Mouse (Mus musculus) layer of hippocampus, adult 8-10 months (tissue): ENCODE measurements around the gene Gm45785. TPM values are rescaled to one million over a fixed set of nuclear protein-coding genes. Genes with fewer than 3 reads are reported as not detected.
A peak's percentile ranks its signal among the peaks of the same experiment; 100 is the strongest.

ENCODE experiments used
- DNase-seq, 2 experiments: peaks; one replicate each; pipeline ENCODE4 v3.0.0; 2022; ENCODE audit warnings: low spot score in 2 of 2
- total RNA-seq, 4 experiments: library from RNA; stranded (reverse); gene quantifications; 2 replicates each; pipeline ENCODE4 v1.2.4; 2022

Gm45785 gene
- total RNA-seq, 4 experiments from 2014 or later: 0.43 to 1.5 (median 0.85) TPM; not detected in 1

DNA sequence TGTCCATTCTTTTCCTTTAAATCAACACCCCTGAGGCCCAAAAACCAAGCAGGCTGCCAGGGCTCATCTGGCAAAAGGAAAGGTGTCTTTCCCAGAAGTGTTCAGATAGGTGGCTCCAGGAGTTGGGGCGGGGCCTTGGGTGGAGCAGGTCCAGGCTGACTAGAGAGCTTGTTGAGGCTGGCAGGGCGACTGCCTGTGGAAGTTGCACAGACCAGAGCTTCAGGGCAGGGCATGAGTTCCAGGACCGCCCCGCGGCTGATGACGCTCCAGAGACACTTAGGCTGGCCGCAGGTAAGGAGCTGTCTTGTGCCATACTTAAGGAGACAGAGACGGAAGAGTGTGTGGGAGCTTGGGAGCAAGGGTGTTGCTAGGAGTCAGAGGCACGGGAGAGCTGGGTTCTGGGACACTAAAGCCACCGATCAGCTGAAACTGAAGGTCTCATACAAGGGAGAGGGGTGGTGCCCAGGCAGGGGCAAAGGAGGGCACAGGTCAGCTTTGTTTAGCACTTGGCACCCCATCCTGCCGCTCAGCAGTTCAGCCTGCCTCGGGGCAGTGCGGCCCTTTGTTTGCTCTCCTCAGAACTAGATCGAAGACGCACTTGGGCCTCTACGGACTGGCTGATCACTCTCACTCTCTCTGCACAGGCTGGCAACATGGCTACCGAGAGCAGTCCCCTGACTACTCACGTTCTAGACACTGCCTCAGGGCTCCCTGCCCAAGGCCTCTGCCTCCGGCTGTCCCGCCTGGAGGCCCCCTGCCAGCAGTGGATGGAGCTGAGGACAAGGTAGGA lies 21.0 kb downstream of the Gm45785 start, which contains the start of gene Urah:
Gene Urah (plus strand): TSS at position 51 of the 790 bp plus-strand sequence.
- no peak for DNase-seq

DNA sequence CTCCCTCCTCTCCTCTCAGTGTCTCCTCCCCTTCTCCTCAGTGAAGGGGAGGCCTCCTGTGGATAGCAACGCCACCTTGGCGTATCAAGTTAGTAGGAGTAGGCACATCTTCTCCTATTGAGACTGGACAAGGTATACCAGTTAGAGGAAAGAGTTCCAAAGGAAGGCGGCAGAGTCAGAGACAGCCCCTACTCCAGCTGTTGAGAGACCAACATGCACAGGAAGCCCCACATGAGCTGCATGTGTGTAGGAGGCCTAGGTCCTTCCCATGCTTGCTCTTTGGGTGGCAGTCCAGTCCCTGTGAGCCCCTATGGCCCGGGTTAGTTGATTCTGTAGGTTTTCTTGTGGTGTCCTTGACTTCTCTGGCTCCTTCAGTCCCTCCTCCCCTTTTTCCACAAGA lies 22.8 kb downstream of the Gm45785 start:
- no peak for DNase-seq

DNA sequence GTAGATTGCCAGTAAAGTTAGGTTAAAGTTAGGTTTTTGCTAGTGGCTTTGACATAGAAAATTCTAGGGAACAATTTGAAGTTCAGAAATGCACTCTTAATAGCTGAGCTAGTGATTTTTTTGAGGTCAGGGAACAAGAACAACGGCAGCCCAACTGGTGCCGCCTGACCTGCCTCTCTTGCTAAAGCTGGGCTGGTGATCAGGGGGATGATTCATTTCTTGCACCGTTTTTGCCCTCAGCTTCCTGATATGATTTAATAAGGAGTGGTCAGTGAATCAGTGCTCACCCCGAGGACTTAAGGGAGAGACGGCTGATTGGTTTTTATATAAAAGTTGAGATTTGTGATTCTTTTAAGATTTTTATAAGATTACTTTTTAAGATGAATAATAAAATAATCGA lies 24.7 kb downstream of the Gm45785 start:
- DNase-seq: no peak

DNA sequence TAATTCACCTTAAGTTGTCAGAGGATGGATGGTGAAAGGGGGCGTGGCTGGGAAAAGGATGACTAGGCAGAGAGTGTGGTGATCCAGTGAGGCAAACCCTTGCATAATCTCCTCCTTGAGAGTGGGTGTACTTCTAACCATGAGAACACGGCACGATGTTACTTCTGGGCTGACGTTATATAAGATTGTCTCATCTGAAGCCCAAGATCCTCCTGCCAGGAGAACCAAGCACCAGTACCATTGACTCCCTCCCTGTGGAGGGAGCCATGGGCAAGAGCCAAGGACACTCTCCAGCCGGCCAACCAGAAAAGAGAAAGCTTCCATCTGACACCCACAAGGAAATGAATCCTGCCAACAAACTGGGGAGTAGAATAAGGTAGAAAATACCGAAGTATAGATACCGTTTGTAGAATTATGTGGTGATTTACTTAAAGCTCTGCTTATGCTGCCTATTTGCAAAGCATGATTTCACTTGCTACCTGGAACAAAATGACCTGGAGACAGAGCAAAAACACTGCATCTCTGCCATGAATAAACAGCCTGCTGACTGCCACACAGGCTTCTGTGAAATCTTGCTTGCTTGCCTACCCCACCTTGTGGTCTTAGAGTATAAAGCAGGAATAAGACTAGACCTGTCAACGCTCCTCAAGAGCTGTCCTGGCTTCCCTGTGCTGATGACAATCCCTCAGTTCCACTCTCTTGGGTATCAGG lies 27.8 kb downstream of the Gm45785 start:
- DNase-seq: peak; percentile 65 to 73

DNA sequence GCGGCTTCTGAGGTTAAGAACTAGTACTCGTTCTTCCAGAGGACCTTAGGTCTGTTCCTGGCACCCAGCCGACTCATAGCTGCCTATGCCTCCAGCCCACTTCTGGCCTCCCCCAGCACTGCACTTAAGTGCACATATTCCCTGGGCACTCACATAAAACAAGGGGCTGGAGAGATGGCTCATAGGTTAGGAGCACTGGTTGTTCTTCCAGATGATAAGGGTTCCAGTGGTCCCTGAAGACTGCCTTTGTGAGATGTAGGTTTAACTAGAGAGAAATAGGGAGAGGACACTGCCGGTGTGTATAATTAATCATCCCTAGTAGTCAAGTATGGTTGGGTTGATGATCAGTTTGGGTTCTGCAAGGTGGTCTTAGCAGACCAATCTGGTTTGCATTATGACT lies 33.4 kb downstream of the Gm45785 start:
- DNase-seq: no peak

DNA sequence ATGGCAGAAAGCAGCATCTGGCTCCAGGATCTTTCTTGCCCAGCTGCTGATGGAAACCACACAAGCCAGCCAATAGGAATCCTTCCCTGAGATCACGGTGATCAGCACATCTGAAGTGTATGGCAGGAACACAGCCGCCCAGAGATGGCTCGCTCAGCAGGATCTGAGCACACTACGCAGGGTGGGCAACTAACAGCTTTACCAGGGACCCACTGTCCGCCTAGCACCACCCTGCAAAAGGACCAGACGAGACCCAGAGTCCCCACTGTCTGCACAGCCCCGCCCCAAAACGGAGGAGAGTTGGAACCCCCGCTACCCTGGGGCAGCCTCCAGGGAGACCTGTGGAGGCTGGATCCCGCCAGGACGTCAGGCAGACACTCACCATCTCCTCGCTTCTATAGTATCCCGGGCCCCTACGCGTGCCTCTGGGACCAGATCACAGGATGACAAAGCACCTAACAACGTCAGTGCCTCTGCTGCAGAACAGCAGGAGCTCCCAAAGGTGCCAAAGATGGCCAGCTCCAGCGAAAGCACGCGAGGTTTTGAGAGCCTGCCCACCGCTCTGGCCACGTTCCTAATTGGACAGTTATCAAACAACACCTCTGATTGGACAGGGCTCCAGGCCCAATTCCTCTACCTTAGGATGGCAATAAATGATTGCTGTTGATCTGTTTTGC lies 34.3 kb downstream of the Gm45785 start, which contains the start of gene Zfp941:
Gene Zfp941 (minus strand): TSS at position 526 of the 677 bp plus-strand sequence.
- peak; percentile 62 to 71 for DNase-seq

DNA sequence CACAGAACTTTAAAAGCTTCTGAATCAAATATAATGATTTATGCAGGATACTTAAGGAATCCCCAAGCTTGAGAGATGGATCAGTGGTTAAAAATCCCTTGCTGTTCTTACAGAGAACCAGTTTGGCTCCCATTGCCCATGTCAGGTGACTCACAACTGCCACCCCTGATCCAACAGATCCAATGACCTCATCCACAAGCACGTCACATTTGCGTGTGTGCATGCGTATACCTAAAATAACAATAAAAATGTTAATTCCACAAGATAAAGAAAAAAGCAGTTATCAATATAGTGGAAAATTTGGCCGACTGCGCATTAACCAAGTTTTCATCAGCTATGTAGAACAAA lies 34.9 kb downstream of the Gm45785 start:
- no peak for DNase-seq

DNA sequence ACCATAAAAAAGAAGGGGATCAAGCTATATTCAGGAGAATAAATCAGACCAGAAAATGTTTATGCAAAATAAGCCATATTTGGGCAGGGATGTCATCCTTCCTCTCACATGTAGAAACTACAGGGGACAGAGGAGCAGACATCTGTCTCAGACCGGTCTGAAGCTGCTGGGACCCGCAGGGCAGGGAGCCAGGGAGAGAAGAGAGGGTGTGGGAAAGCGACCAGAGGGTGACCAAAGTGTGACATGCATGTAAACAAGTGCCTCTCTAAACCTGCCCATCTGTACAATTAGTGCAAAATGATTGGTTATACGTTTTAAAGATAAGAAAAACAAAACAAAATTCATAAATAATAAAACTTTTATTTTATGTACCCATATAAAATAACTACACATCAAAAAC lies 36.0 kb downstream of the Gm45785 start:
- DNase-seq: no peak

DNA sequence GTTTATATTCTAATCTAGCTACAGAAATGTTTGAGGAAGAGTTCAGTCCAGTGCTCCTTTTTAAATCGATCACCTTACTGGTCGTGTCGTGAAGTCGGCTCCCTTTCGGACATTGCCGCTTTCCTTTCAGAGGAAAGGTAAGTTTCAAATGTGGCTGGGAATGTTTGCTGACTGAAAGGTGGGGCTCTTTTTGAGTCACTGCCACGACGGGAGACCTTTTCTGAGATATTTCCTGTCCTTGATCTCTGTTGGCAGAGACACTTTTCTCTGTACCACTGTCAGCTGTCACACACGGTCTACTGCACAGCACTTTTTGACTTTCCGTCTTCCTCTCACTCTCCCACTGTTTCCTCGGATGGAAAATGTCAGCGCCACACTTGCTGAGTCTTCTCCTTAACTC lies 43.3 kb downstream of the Gm45785 start:
- DNase-seq: no peak

DNA sequence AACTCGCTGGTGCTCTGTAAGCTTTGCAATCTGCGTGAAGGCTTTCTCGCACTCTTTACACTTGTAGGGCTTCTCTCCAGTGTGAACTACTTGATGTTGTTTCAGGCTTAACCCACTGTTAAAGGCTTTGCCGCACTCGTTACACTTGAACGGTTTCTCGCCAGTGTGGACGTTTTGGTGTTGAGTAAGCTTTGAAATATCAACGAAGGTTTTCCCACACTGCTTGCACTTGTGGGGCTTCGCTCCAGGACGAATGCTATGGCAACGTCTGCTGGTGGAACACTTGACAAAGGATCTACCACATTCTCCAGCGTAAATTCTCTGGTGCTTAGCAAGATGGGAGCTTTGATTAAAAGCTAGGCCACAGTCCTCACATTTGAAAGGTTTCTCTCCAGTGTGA lies 44.4 kb downstream of the Gm45785 start:
- peak in 1 of 2 experiments; percentile 51 for DNase-seq

DNA sequence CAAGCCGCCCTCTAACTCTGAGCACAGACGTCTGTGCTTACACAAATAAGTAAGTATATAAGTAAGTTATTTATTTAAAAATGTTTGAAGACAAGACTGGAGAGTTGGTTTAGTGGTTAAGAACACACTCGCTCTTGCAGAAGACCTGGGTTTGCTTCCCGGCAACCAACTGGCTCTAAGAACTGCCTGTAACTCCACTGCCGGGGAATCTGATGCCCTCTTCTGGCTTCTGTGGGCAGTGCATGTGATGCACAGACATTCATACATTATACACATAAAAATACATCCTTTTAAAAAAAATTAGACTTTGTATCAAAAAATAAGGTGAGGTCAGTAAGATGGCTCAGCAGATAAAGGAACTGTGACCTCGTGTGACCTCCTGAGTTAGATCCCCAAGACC lies 45.6 kb downstream of the Gm45785 start:
- DNase-seq: no peak

DNA sequence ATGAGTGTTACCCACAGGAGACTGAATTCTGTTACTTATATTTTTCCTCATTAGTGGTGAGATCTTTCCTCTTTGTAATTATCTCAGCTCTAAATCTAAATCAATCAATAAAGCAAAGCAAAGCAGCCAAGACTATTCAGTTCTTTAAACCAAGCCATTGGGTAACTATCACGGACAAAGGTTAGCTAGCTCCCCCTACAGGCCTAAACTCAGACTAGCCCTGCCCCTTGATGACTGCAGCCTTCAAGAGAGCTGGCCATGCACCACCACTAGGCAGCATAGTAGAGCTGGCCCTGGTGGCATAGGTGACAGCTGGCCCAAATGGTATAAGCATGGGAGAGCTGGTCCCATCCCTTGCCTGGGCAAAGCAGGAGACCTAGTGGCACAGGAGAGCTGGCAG lies 50.4 kb downstream of the Gm45785 start:
- peak; percentile 56 to 71 for DNase-seq

DNA sequence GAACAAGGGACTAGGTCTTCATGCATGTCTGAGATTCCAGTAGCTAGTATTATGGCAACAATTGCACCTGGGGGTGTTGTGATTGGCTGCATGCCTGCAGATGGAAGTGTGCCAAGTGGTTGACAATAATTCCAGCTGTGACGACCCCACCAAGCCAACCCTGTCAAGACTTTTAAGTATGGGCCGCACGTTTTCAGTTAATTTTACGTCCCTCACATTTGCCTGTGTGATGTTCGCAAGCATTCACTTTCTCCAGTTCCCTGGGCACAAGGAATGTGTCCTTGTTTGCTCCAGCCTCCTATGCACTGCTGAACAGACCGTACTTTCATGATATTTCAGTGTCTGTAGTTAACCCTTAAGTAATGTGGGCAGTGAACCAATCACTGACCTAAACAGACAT lies 53.5 kb downstream of the Gm45785 start:
- no peak for DNase-seq

DNA sequence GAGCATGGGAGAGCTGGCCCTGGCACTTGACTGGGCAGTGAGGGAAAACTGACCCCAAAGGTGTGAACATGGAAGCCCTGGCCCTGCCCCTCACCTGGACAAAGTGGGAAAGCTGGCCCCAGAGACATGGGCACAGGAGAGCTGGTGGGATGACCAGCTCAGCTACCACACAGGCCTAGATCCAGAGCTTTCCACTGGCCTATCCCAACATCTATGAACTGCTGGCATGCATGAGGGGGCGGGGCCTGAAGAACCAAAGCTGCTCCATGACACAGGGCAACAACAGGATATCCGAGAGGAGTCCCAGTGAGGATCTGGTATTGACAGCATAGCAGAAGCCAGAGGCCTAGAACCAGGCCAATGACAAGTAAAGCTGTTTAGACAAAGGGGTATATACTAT lies 57.9 kb downstream of the Gm45785 start:
- DNase-seq: no peak

DNA sequence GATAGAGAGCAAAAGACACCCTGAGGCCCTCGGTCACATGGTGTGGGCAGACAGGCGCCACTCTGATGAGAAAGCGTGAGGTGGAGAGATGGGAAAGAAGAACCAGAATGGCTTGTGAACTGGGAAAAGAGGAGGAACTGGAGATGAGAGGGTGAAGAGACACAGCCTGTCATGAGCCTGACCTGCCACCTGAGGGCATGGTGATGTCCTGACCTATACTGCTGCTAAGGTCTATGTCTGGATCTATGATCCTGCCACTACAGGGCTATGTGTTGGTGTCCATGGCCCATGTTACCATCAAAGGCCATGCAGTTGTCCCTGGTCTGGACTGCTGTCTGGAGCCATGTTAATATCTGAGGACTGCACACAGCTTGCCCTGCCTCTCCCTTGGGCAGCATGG lies 58.5 kb downstream of the Gm45785 start:
- no peak for DNase-seq

DNA sequence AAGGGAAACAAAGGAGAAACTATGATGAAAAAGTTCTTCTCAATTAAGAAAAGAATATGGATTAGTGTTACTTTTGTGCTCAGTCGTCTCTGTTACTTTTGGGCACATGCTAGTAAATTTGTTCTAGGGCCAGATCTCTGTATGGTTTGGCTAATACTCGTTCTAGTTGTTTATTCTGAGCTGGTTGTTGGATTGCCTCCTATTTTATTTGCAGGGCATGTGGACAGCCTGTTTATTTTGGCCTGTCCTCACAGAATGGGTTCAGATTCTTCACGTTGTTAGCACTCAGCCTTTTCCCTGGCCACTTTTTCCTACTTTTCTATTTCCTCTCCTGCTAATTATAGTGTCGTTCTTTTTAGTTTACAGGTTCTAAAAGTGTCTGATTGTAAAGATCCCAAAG lies 62.6 kb downstream of the Gm45785 start:
- DNase-seq: no peak

DNA sequence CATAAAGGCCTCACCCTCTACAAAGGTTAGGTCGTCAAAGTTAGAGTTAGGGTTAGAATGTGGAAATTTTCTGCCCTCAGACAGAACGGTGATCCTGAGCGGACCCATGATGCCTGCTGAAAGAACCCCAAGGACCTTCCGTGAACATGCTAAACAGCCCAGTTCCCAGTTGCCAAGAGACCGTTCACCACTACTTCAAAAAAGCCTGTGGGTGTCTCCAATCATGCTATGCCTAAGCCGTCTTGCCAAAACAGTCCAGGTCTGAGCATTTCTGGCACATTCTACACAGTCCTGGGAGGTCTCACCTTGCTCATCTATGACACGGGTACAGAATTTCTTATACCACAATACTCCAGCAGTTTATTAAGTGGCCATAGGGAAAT lies 68.1 kb downstream of the Gm45785 start:
- no peak for DNase-seq

DNA sequence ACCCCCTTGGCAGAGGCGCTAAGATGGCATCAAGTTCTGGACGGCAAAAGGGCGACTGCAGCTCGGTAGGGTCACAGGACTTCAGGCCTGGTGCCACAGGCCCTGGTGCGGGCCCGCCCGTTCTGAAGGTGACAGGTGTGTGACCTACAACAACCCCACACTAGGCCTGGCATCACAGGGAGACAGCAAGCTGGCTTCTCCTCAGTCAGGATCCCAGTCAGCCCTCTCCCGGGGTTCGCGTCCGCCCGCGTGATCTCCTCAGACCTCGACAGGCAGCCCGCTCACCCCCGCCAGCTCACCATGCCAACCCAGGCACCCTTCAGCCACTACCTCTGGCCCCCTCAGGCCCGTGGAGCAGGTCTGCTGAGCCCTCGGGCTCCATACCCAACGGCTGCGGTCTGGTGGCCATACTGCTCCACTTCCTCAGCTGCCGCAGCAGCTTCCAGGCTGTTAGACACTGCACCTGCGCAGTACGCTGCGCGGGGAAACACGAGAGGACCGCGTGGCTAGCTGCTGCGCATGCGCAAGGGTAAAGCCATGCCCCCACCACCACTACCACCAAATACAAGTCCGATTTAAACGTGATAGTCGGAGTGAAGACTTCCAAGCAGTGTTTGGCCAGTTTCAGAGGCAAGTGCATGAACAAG lies 68.6 kb downstream of the Gm45785 start, which contains the start of gene Syce1:
Gene Syce1 (minus strand): TSS at position 447 of the 647 bp plus-strand sequence.
- DNase-seq: no peak

DNA sequence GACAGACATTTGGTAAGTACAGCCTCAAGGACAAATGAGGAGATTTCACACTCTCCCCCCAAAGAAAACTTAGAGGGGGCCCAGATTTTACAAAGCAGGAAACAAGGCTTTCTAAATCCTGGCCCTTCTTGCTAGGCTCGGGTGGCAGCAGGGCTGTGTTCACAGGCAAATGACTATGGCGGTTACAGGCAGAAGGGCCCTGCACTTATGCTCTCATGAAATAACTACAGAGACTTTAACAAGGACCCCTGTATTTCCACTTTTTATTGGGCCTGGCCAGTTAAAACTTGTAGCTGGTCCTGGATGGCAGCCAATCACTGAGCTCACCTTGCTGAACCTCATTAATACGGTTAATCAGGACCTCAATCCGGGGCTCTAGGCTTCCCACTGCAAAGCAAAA lies 75.6 kb downstream of the Gm45785 start:
- DNase-seq: no peak
